Mouse (Mus musculus) small intestine, adult 2 months (tissue): ENCODE results near the gene Ssna1.

Experiments used
- CTCF ChIP-seq: fragments of 200-500 bp; IDR thresholded peaks from 2 replicates; pipeline ENCODE4 v1.5.1; 2012; ENCODE audit warnings: low read depth, mild to moderate bottlenecking, control low read depth, inconsistent platforms, low read length, moderate library complexity, mixed read lengths; ENCODE audit not compliant: insufficient replicate concordance, insufficient read length; ENCODE audit errors: extremely low read depth
- POLR2A ChIP-seq: fragments of 200-500 bp; IDR thresholded peaks from 2 replicates; pipeline ENCODE4 v1.6.1; 2012; ENCODE audit warnings: low read depth, mild to moderate bottlenecking, control low read depth, inconsistent platforms, low read length, moderate library complexity

- TF ChIP-seq POLR2A = no peak
- no peak for TF ChIP-seq CTCF
Observed at GRCm38 (mm10) chr2:25298046-25298445, 25.8 kb upstream of the Ssna1 start.
